Mouse (Mus musculus): ENCODE results near the gene Fut2. TPM values are rescaled to one million over a fixed set of nuclear protein-coding genes. Genes with fewer than 3 reads are reported as not detected.
A peak's percentile ranks its signal among the peaks of the same experiment; 100 is the strongest.

The Fut2 gene
- total RNA-seq, 1 experiment: 0.27 TPM

GRCm38 (mm10) chr7:45697894-45698293 is 31.7 kb upstream of the Fut2 start:
- peaks cover 0 to 11% of the 10 kb centered on the region in 2 experiments; a peak in 1 of 4 replicates for H3K4me1 ChIP-seq (ENCODE audit: control insufficient read depth in 2 of 2, insufficient read depth in 2 of 2, low read length in 2 of 2, poor library complexity in 1 of 2)
- H3K9me3 ChIP-seq (ENCODE audit: control insufficient read depth, insufficient read depth, low read depth, low read length): no peaks in the 10 kb centered on the region
- TF ChIP-seq ZNF384 (IDR thresholded peaks at IDR 0.05; ENCODE audit: low read depth, low read length) (no peak), CHD2 (IDR thresholded peaks at IDR 0.05; ENCODE audit: low read depth, low read length) (no peak), MAFK (IDR thresholded peaks at IDR 0.05; ENCODE audit: insufficient read depth, low read depth, low read length) (no peak), ZC3H11A (IDR thresholded peaks at IDR 0.05; ENCODE audit: borderline replicate concordance, low read depth, low read length) (no peak), HCFC1 (IDR thresholded peaks at IDR 0.05; ENCODE audit: borderline replicate concordance, insufficient read depth, low read length) (no peak)
- no peak overlapping the region for H3K4me3 ChIP-seq (ENCODE audit: insufficient read depth in 1 of 2, low read depth in 1 of 2, low read length in 2 of 2, poor library complexity in 1 of 2, severe bottlenecking in 1 of 2)
- no peak for DNase-seq (ENCODE audit: low read depth, low spot score)
- in situ Hi-C loops (cut with MboI; ENCODE audit: low sequenced_read_pairs in 2 of 2, unreplicated experiment in 2 of 2): no loop called here
- H3K36me3 ChIP-seq (ENCODE audit: control insufficient read depth, insufficient read depth, low read length, poor library complexity, severe bottlenecking): no peaks in the 10 kb centered on the region
- no peak overlapping the region for H3K27ac ChIP-seq (ENCODE audit: insufficient read depth, low read depth, low read length, poor library complexity, severe bottlenecking)
- no peak overlapping the region for H3K9ac ChIP-seq (ENCODE audit: insufficient read depth, low read depth, low read length, poor library complexity, severe bottlenecking)

GRCm38 (mm10) chr7:45695098-45695497 is 28.9 kb upstream of the Fut2 start:
- no peak for DNase-seq (ENCODE audit: low read depth, low spot score)
- H3K4me3 ChIP-seq (ENCODE audit: insufficient read depth in 1 of 2, low read depth in 1 of 2, low read length in 2 of 2, poor library complexity in 1 of 2, severe bottlenecking in 1 of 2): no peak overlapping the region
- in situ Hi-C loops (cut with MboI; ENCODE audit: low sequenced_read_pairs in 2 of 2, unreplicated experiment in 2 of 2): no loop called here
- no peaks in the 10 kb centered on the region for H3K9me3 ChIP-seq (ENCODE audit: control insufficient read depth, insufficient read depth, low read depth, low read length)
- no peak overlapping the region for H3K27ac ChIP-seq (ENCODE audit: insufficient read depth, low read depth, low read length, poor library complexity, severe bottlenecking)
- H3K9ac ChIP-seq (ENCODE audit: insufficient read depth, low read depth, low read length, poor library complexity, severe bottlenecking): no peak overlapping the region
- H3K36me3 ChIP-seq (ENCODE audit: control insufficient read depth, insufficient read depth, low read length, poor library complexity, severe bottlenecking): no peaks in the 10 kb centered on the region
- H3K4me1 ChIP-seq (ENCODE audit: control insufficient read depth in 2 of 2, insufficient read depth in 2 of 2, low read length in 2 of 2, poor library complexity in 1 of 2): peaks cover 0 to 18% of the 10 kb centered on the region in 2 experiments; a peak in 1 of 4 replicates
- TF ChIP-seq HCFC1 (IDR thresholded peaks at IDR 0.05; ENCODE audit: borderline replicate concordance, insufficient read depth, low read length) (no peak), MAFK (IDR thresholded peaks at IDR 0.05; ENCODE audit: insufficient read depth, low read depth, low read length) (no peak), ZC3H11A (IDR thresholded peaks at IDR 0.05; ENCODE audit: borderline replicate concordance, low read depth, low read length) (no peak), ZNF384 (IDR thresholded peaks at IDR 0.05; ENCODE audit: low read depth, low read length) (no peak), CHD2 (IDR thresholded peaks at IDR 0.05; ENCODE audit: low read depth, low read length) (no peak)

GRCm38 (mm10) chr7:45693921-45694591 is 27.9 kb upstream of the Fut2 start, which contains the start of gene Sec1:
Gene Sec1 (minus strand): TSS chr7:45694402.
- H3K9ac ChIP-seq (ENCODE audit: insufficient read depth, low read depth, low read length, poor library complexity, severe bottlenecking): peak within 1 kb of the TSS; percentile 16; the same call in 1 of the 2 replicates
- TF ChIP-seq ZNF384 (IDR thresholded peaks at IDR 0.05; ENCODE audit: low read depth, low read length) (no peak), CHD2 (IDR thresholded peaks at IDR 0.05; ENCODE audit: low read depth, low read length) (no peak), MAFK (IDR thresholded peaks at IDR 0.05; ENCODE audit: insufficient read depth, low read depth, low read length) (no peak), HCFC1 (IDR thresholded peaks at IDR 0.05; ENCODE audit: borderline replicate concordance, insufficient read depth, low read length) (no peak), ZC3H11A (IDR thresholded peaks at IDR 0.05; ENCODE audit: borderline replicate concordance, low read depth, low read length) (no peak)
- H3K4me3 ChIP-seq (ENCODE audit: insufficient read depth in 1 of 2, low read depth in 1 of 2, low read length in 2 of 2, poor library complexity in 1 of 2, severe bottlenecking in 1 of 2): peak within 1 kb of the TSS in 1 of 2 experiments; percentile 42; a peak in 1 of 4 replicates
- DNase-seq (ENCODE audit: low read depth, low spot score): no peak
- peaks cover 0 to 21% of the 10 kb centered on the region in 2 experiments; a peak in 1 of 4 replicates for H3K4me1 ChIP-seq (ENCODE audit: control insufficient read depth in 2 of 2, insufficient read depth in 2 of 2, low read length in 2 of 2, poor library complexity in 1 of 2)
- H3K9me3 ChIP-seq (ENCODE audit: control insufficient read depth, insufficient read depth, low read depth, low read length): no peaks in the 10 kb centered on the region
- in situ Hi-C loops (cut with MboI; ENCODE audit: low sequenced_read_pairs in 2 of 2, unreplicated experiment in 2 of 2): no loop called here
- H3K36me3 ChIP-seq (ENCODE audit: control insufficient read depth, insufficient read depth, low read length, poor library complexity, severe bottlenecking): no peaks in the 10 kb centered on the region
- H3K27ac ChIP-seq (ENCODE audit: insufficient read depth, low read depth, low read length, poor library complexity, severe bottlenecking): no peak within 1 kb of the TSS

GRCm38 (mm10) chr7:45692364-45692763 is 26.2 kb upstream of the Fut2 start:
- TF ChIP-seq ZC3H11A (IDR thresholded peaks at IDR 0.05; ENCODE audit: borderline replicate concordance, low read depth, low read length) (no peak), MAFK (IDR thresholded peaks at IDR 0.05; ENCODE audit: insufficient read depth, low read depth, low read length) (no peak), HCFC1 (IDR thresholded peaks at IDR 0.05; ENCODE audit: borderline replicate concordance, insufficient read depth, low read length) (no peak), ZNF384 (IDR thresholded peaks at IDR 0.05; ENCODE audit: low read depth, low read length) (no peak), CHD2 (IDR thresholded peaks at IDR 0.05; ENCODE audit: low read depth, low read length) (no peak)
- Histone ChIP-seq H3K9ac (ENCODE audit: insufficient read depth, low read depth, low read length, poor library complexity, severe bottlenecking) (no peak overlapping the region), H3K9me3 (ENCODE audit: control insufficient read depth, insufficient read depth, low read depth, low read length) (no peaks in the 10 kb centered on the region), H3K4me3 (ENCODE audit: insufficient read depth in 1 of 2, low read depth in 1 of 2, low read length in 2 of 2, poor library complexity in 1 of 2, severe bottlenecking in 1 of 2) (no peak overlapping the region), H3K27ac (ENCODE audit: insufficient read depth, low read depth, low read length, poor library complexity, severe bottlenecking) (no peak overlapping the region), H3K36me3 (ENCODE audit: control insufficient read depth, insufficient read depth, low read length, poor library complexity, severe bottlenecking) (no peaks in the 10 kb centered on the region), H3K4me1 (ENCODE audit: control insufficient read depth in 2 of 2, insufficient read depth in 2 of 2, low read length in 2 of 2, poor library complexity in 1 of 2) (peaks cover 0 to 21% of the 10 kb centered on the region in 2 experiments; a peak in 1 of 4 replicates)
- DNase-seq (ENCODE audit: low read depth, low spot score): no peak
- in situ Hi-C loops (cut with MboI; ENCODE audit: low sequenced_read_pairs in 2 of 2, unreplicated experiment in 2 of 2): no loop called here
